Mouse (Mus musculus) ES-E14 (cell line): Measurements from ENCODE around the gene Clip2. TPM values are rescaled to one million over a fixed set of nuclear protein-coding genes. Genes with fewer than 3 reads are reported as not detected.
A peak's percentile ranks its signal among the peaks of the same experiment; 100 is the strongest.
"Not testable (repeated sequence)": the region's sequence is repeated elsewhere in the genome, so short reads cannot be mapped to it uniquely, and the experiment has no call there.

Experiments
- DNase-seq: peaks from one replicate; pipeline ENCODE4 v3.0.0-alpha.2; 2013; ENCODE audit warnings: low read depth, low spot score
- H3K27ac ChIP-seq: 2 replicates; pipeline ENCODE4 v1.5.1; 2012; ENCODE audit warnings: low read depth, mild to moderate bottlenecking, low read length, moderate library complexity, mixed read lengths; ENCODE audit not compliant: poor library complexity, insufficient read depth, severe bottlenecking
- H3K36me3 ChIP-seq: 2 replicates; pipeline ENCODE4 v1.6.1; 2012; ENCODE audit warnings: mild to moderate bottlenecking, low read length, moderate library complexity, mixed read lengths; ENCODE audit not compliant: control insufficient read depth, poor library complexity, insufficient read depth, severe bottlenecking
- H3K4me1 ChIP-seq, 2 experiments: fragments of 150-350 bp in 1 of 2; sonication (generic) in 1 of 2; 2 replicates each; pipeline ENCODE4 v1.6.1; 2012; ENCODE audit warnings: low read length in 2 of 2, mild to moderate bottlenecking in 1 of 2, mixed read lengths in 1 of 2; ENCODE audit not compliant: control insufficient read depth in 2 of 2, insufficient read depth in 2 of 2, poor library complexity in 1 of 2
- H3K4me3 ChIP-seq, 2 experiments: fragments of 150-350 bp in 1 of 2; sonication (generic) in 1 of 2; 2 replicates each; pipeline ENCODE4 v1.5.1; 2012; ENCODE audit warnings: low read length in 2 of 2, low read depth in 1 of 2, mild to moderate bottlenecking in 1 of 2, mixed read lengths in 1 of 2; ENCODE audit not compliant: insufficient read depth in 1 of 2, poor library complexity in 1 of 2, severe bottlenecking in 1 of 2
- H3K9ac ChIP-seq: 2 replicates; pipeline ENCODE4 v1.6.1; 2012; ENCODE audit warnings: low read depth, mild to moderate bottlenecking, low read length, mixed read lengths; ENCODE audit not compliant: poor library complexity, insufficient read depth, severe bottlenecking
- H3K9me3 ChIP-seq: fragments of 150-350 bp; sonication (generic); 2 replicates; pipeline ENCODE4 v1.6.1; 2012; ENCODE audit warnings: low read depth, mild to moderate bottlenecking, low read length; ENCODE audit not compliant: control insufficient read depth, insufficient read depth
- CHD2 ChIP-seq: IDR thresholded peaks from 2 replicates; pipeline ENCODE4 v1.6.1; 2014; ENCODE audit warnings: mild to moderate bottlenecking, low read depth, low read length, inconsistent platforms
- HCFC1 ChIP-seq: IDR thresholded peaks from 2 replicates; pipeline ENCODE4 v1.6.1; 2012; ENCODE audit warnings: low read length, inconsistent platforms, borderline replicate concordance; ENCODE audit not compliant: insufficient read depth
- MAFK ChIP-seq: IDR thresholded peaks from 2 replicates; pipeline ENCODE4 v1.6.1; 2014; ENCODE audit warnings: mild to moderate bottlenecking, low read depth, low read length, inconsistent platforms; ENCODE audit not compliant: insufficient read depth
- ZC3H11A ChIP-seq: IDR thresholded peaks from 2 replicates; pipeline ENCODE4 v1.6.1; 2012; ENCODE audit warnings: low read depth, mild to moderate bottlenecking, inconsistent platforms, low read length, borderline replicate concordance
- ZNF384 ChIP-seq: IDR thresholded peaks from 2 replicates; pipeline ENCODE4 v1.6.1; 2012; ENCODE audit warnings: low read depth, low read length, inconsistent platforms
- in situ Hi-C, 2 experiments: fragments of 600-800 bp; cut with MboI; formaldehyde crosslinking; loops; one replicate each; pipeline ENCODE4 v1.15.1; 2025; ENCODE audit warnings: low sequenced_read_pairs in 2 of 2, inconsistent platforms in 1 of 2; ENCODE audit not compliant: unreplicated experiment in 2 of 2
- total RNA-seq: library from RNA; depleted of rRNA; stranded (reverse); fragments of 300-350 nt; gene quantifications from 2 replicates; pipeline ENCODE4 v1.2.3, GENCODE M21; 2012

Clip2 gene
- total RNA-seq, 1 experiment, result 10.5 TPM

DNA sequence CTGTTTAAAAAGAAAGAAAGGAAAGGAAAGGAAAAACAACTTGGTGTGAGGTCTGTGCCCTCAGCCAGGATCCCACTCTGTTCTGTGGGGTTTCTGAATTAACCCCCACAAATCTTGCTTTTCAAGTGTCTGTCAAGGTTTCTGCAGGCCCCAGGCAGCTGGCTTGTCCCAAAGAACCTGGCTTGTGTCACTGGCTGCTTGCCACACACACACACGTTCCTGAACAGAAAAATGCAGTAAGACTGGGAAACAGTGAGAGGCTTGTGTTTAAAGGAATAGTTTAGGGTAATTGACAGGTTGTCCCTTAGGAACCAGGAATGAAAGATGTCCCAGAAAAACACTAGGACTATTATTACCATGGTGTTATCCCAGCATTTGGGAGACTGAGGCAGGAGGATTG is 98.7 kb downstream of the Clip2 start:
- in situ Hi-C loops, result no loop called here
- Histone ChIP-seq H3K27ac (no peak overlapping the region), H3K9me3 (no peaks in the 10 kb centered on the region; the same call in 1 of the 2 replicates), H3K4me1 (peaks cover 2 to 7% of the 10 kb centered on the region in 2 experiments; a peak in 2 of 4 replicates), H3K4me3 (no peak overlapping the region), H3K9ac (no peak overlapping the region), H3K36me3 (peaks cover 3% of the 10 kb centered on the region; the same call in 1 of the 2 replicates)
- DNase-seq, result no peak
- TF ChIP-seq CHD2 (no peak), ZC3H11A (no peak), MAFK (no peak), HCFC1 (no peak)

GRCm38 (mm10) chr5:134446755-134447154 is 105.5 kb downstream of the Clip2 start:
- H3K9me3 ChIP-seq, H3K9ac ChIP-seq, H3K4me3 ChIP-seq, H3K36me3 ChIP-seq, in situ Hi-C loops, DNase-seq: not testable (repeated sequence)
- H3K4me1 ChIP-seq, result peaks cover 5 to 11% of the 10 kb centered on the region in 2 experiments; a peak in 3 of 4 replicates
- peak overlapping the region; percentile 58; the same call in 1 of the 2 replicates for H3K27ac ChIP-seq

DNA sequence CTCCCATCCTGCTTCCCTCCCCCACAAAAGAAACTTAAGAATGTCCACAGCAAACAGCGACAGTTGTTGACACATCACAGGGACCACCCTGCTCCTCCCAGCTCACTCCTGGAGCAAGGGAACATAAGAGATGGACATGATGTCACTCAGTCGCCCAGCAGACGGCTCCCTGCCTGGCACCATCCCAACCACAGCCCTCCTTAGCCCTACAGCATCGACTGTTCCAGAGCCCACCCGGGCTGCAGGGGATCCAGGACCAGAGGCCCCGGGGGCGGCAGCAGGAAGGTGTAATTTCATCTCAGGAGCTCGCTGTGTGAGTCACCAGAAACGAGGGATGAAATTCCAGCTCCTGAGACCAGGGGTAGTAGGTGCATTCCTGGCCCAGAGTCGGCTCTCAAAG is 106.3 kb downstream of the Clip2 start:
- no peak for TF ChIP-seq CHD2
- TF ChIP-seq ZNF384, result no peak
- no peak for TF ChIP-seq ZC3H11A
- TF ChIP-seq HCFC1, result no peak
- TF ChIP-seq MAFK, result no peak
- Histone ChIP-seq H3K9me3 (no peaks in the 10 kb centered on the region), H3K4me1 (peaks cover 5 to 14% of the 10 kb centered on the region in 2 experiments; a peak in 3 of 4 replicates), H3K36me3 (peaks cover 2% of the 10 kb centered on the region; the same call in 1 of the 2 replicates), H3K4me3 (no peak overlapping the region), H3K9ac (0 out of 2 replicates have a peak overlapping the region, but pooled peaks have one; percentile 36), H3K27ac (peak overlapping the region; percentile 88)
- DNase-seq, result no peak
- in situ Hi-C loops, result no loop called here

DNA sequence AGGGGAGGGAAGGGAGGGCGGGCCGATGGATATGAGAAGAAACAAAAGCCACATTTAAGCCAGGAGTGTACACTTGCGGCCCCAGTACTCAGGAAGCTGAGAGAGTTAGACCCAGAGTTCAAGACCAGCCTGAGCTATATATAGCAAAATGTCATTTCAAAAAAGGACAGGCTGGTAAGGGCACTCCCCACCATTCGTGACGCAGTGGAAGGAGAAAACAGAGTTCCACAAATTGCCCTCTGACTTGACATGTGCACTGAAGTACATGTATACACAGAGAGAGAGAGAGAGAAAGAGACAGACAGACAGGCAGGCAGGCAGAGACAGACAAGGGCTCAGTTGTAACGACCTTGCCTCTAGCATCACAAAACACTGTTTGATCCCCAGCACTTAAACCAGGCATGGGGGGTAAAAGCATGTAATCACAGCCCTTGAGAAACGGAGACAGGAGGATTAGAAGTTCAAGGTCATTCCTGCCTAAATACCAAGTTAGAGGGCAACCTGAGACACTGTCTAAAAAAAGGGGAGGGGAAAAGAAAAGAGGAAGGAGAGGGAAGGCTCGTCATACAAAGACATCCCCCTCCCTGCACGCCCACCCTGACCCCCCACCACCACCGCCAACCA is 106.9 kb downstream of the Clip2 start:
- in situ Hi-C loops, result no loop called here
- H3K4me1 ChIP-seq, result peaks cover 5 to 19% of the 10 kb centered on the region in 2 experiments; a peak in 3 of 4 replicates
- no peak for TF ChIP-seq MAFK
- no peak for TF ChIP-seq ZC3H11A
- TF ChIP-seq CHD2, result peak; percentile 60
- no peak for TF ChIP-seq ZNF384
- TF ChIP-seq HCFC1, result no peak
- H3K9ac ChIP-seq, result no peak overlapping the region
- no peaks in the 10 kb centered on the region for H3K9me3 ChIP-seq
- H3K4me3 ChIP-seq, result 0 out of 4 replicates have a peak overlapping the region, but pooled peaks of 1 of the 2 experiments have one; percentile 14
- peak overlapping the region; percentile 88 for H3K27ac ChIP-seq
- peaks cover 2% of the 10 kb centered on the region; the same call in 1 of the 2 replicates for H3K36me3 ChIP-seq
- DNase-seq, result no peak

DNA sequence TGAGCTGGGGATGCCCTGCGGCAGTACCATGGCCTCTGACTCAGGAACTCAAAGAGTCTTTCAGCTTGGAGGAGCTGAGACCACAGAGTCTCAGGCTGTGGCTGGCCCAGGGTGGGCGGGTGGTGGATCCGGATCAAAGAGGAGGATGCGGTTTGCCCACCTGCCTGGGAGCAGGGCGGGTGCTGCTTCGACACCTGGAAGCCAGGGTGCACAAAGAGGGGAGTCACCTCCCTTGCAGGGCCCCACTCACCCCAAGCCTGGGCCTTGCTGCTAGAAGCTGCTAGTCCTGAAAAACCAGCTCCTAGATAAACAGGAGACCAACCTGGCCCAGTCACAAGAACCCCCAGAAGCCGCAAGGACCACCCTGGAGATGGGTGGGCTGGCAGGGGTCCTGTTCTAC is 107.8 kb downstream of the Clip2 start:
- TF ChIP-seq ZC3H11A, result no peak
- no peak for TF ChIP-seq HCFC1
- TF ChIP-seq ZNF384, result no peak
- TF ChIP-seq CHD2, result no peak
- no peak for TF ChIP-seq MAFK
- Histone ChIP-seq H3K4me1 (peaks cover 5 to 23% of the 10 kb centered on the region in 2 experiments; a peak in 3 of 4 replicates), H3K9me3 (no peaks in the 10 kb centered on the region), H3K36me3 (peaks cover 2% of the 10 kb centered on the region; the same call in 1 of the 2 replicates), H3K4me3 (0 out of 4 replicates have a peak overlapping the region, but pooled peaks of 1 of the 2 experiments have one; percentile 14), H3K9ac (peak overlapping the region; percentile 8; the same call in 1 of the 2 replicates), H3K27ac (peak overlapping the region; percentile 88)
- in situ Hi-C loops, result no loop called here
- no peak for DNase-seq
